Mouse (Mus musculus) midbrain, embryonic 11.5 days (tissue): ENCODE results near the gene Cdk8. TPM values are rescaled to one million over a fixed set of nuclear protein-coding genes. Genes with fewer than 3 reads are reported as not detected.

ENCODE experiments used
- ATAC-seq: fragments of 200-750 bp; cut with Nextera tagmentation; 2 replicates; pipeline ENCODE4 v1.8.0; 2017; ENCODE audit warnings: moderate TSS enrichment, moderate library complexity; ENCODE audit not compliant: low FRiP score
- DNase-seq: peaks from one replicate; pipeline ENCODE4 v3.0.0; 2015; ENCODE audit warnings: low spot score; ENCODE audit errors: missing footprints
- H3K27ac ChIP-seq: fragments of 300-500 bp; sonication (generic); 2 replicates; pipeline ENCODE4 v1.5.1; 2014; ENCODE audit warnings: low read depth, low read length
- H3K27me3 ChIP-seq: fragments of 300-500 bp; sonication (generic); 2 replicates; pipeline ENCODE4 v1.6.1; 2014; ENCODE audit warnings: mild to moderate bottlenecking, low read length, moderate library complexity, mixed read lengths; ENCODE audit not compliant: control insufficient read depth, insufficient read depth
- H3K36me3 ChIP-seq: fragments of 300-500 bp; sonication (generic); 2 replicates; pipeline ENCODE4 v1.6.1; 2014; ENCODE audit warnings: mild to moderate bottlenecking, low read length, moderate library complexity, mixed read lengths; ENCODE audit not compliant: control insufficient read depth, insufficient read depth
- H3K4me1 ChIP-seq: fragments of 300-500 bp; sonication (generic); 2 replicates; pipeline ENCODE4 v1.6.1; 2014; ENCODE audit warnings: low read length; ENCODE audit not compliant: control insufficient read depth, insufficient read depth
- H3K4me2 ChIP-seq: fragments of 300-500 bp; sonication (generic); 2 replicates; pipeline ENCODE4 v1.6.1; 2014; ENCODE audit warnings: mild to moderate bottlenecking, moderate library complexity
- H3K4me3 ChIP-seq: fragments of 300-500 bp; sonication (generic); 2 replicates; pipeline ENCODE4 v1.5.1; 2014; ENCODE audit warnings: low read depth, low read length
- H3K9ac ChIP-seq: fragments of 300-500 bp; sonication (generic); 2 replicates; pipeline ENCODE4 v1.6.1; 2014; ENCODE audit warnings: low read length
- H3K9me3 ChIP-seq: fragments of 300-500 bp; sonication (generic); 2 replicates; pipeline ENCODE4 v1.6.1; 2016; ENCODE audit warnings: low read length; ENCODE audit not compliant: control insufficient read depth
- WGBS: fragments of 180-500 bp; shearing (Covaris S2); extraction: QIAGEN DNeasy Blood & Tissue Kit; methylation state at CpG from one replicate; pipeline ENCODE4 v1.1.7; 2014; 5-methylcytosine and 5-hydroxymethylcytosine counted together
- polyA plus RNA-seq: library from polyadenylated mRNA; unstranded; fragments of >200 nt; fragmentation: Nextera tagmentation; extraction: Ambion mirVana; gene quantifications from 2 replicates; pipeline ENCODE4 v1.2.1, GENCODE M21; 2014

Gene Cdk8
- polyA plus RNA-seq, 1 experiment from 2014 or later, result 39.2 TPM

- Histone ChIP-seq H3K36me3 (0 out of 2 replicates have a peak, but pooled peaks cover 4% of the 10 kb centered on the region), H3K27ac (no peak overlapping the region), H3K9ac (no peak overlapping the region), H3K9me3 (no peaks in the 10 kb centered on the region), H3K4me3 (no peak overlapping the region), H3K4me1 (no peaks in the 10 kb centered on the region), H3K27me3 (no peaks in the 10 kb centered on the region), H3K4me2 (no peak overlapping the region)
- ATAC-seq, result no peak
- no peak for DNase-seq
- WGBS, result 81% methylated on average over 13 of the region's 13 CpGs
These were observed 51.0 kb downstream of the Cdk8 start for GRCm38 (mm10) chr5:146281884-146282579.

DNA sequence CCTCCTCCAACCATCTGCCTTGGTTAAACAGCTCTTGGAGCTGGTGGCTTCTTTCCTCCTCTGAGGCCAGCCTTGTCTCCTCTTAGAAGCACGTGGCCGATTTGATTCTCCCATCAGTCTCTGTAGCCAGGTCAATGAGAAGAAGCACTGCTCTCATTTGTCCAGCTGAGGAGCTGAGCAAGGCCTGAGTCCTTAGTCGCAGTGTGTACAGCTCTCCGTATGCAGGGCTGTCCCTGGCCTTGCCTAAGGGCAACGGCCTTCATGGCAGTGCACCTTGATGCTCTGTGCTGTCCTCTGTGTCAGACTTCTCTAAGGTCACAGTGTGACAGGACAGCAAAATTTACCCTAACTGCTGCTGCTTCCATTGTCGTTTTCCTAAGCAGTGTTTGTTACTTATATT lies 52.9 kb downstream of the Cdk8 start:
- 93% methylated on average over 6 of the region's 6 CpGs for WGBS
- H3K27ac ChIP-seq, result no peak overlapping the region
- ATAC-seq, result no peak
- H3K9ac ChIP-seq, result no peak overlapping the region
- no peaks in the 10 kb centered on the region for H3K27me3 ChIP-seq
- no peaks in the 10 kb centered on the region for H3K4me1 ChIP-seq
- no peak overlapping the region for H3K4me2 ChIP-seq
- DNase-seq, result no peak
- no peaks in the 10 kb centered on the region for H3K9me3 ChIP-seq
- H3K36me3 ChIP-seq, result 0 out of 2 replicates have a peak, but pooled peaks cover 4% of the 10 kb centered on the region
- no peak overlapping the region for H3K4me3 ChIP-seq

- Histone ChIP-seq H3K4me2 (no peak overlapping the region), H3K4me3 (no peak overlapping the region), H3K4me1 (no peaks in the 10 kb centered on the region), H3K9me3 (no peaks in the 10 kb centered on the region), H3K9ac (no peak overlapping the region), H3K36me3 (0 out of 2 replicates have a peak, but pooled peaks cover 4% of the 10 kb centered on the region), H3K27me3 (no peaks in the 10 kb centered on the region), H3K27ac (no peak overlapping the region)
- DNase-seq (no peak), ATAC-seq (no peak)
- WGBS, result 84% methylated on average over 10 of the region's 10 CpGs
These were observed 56.4 kb downstream of the Cdk8 start for GRCm38 (mm10) chr5:146287416-146287815.

DNA sequence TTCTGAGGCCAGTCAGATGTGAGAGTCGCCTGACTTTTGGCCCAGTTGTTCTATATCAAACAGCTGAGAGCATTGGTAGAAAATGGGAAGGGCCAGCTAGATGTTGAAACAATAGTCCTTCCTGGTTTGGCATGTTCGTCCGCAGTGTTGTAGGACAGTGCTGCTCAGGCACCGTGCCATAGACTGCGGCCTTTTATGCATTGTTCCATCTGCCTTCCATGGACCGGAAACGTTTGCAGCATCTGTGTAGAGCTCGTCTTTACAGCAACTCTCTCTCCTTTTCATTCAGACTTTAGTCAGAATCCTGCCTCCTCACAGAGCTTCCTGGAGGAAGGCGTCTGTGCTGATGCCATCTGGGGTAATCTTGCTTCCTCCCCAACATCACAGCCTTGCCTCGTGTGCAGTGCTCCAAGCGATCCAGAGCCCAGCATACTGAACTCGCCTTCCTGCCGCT lies 57.0 kb downstream of the Cdk8 start:
- Histone ChIP-seq H3K9me3 (no peaks in the 10 kb centered on the region), H3K4me3 (no peak overlapping the region), H3K36me3 (0 out of 2 replicates have a peak, but pooled peaks cover 4% of the 10 kb centered on the region), H3K27ac (no peak overlapping the region), H3K9ac (no peak overlapping the region), H3K4me2 (no peak overlapping the region), H3K27me3 (no peaks in the 10 kb centered on the region), H3K4me1 (no peaks in the 10 kb centered on the region)
- DNase-seq (no peak), ATAC-seq (no peak)
- 92% methylated on average over 13 of the region's 13 CpGs for WGBS

GRCm38 (mm10) chr5:146289921-146290320 lies 58.9 kb downstream of the Cdk8 start:
- Histone ChIP-seq H3K4me1 (no peaks in the 10 kb centered on the region), H3K36me3 (0 out of 2 replicates have a peak, but pooled peaks cover 2% of the 10 kb centered on the region), H3K27ac (no peak overlapping the region), H3K27me3 (no peaks in the 10 kb centered on the region), H3K4me2 (no peak overlapping the region), H3K9ac (no peak overlapping the region), H3K9me3 (no peaks in the 10 kb centered on the region), H3K4me3 (no peak overlapping the region)
- DNase-seq (no peak), ATAC-seq (no peak)
- WGBS, result 89% methylated on average over 7 of the region's 7 CpGs

DNA sequence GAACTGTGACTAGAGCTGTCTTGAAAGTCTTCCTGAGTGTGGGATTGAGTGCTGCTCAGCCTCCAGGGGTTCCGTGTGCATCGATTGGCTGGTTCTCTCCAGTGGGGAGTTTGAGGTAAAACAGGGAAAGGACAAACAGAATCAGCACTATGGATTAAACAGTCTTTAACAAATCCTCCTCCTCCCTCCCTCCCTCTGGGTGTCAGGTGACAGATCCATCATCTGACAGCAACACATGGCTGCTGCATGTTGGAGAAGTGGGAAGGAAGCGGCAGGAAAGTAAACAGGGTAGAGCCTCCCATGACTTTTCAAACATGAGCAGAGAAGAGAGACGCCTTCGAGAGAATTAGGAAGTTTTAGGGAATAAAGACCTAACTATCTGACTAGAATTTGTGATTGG lies 59.4 kb downstream of the Cdk8 start:
- WGBS, result 88% methylated on average over 5 of the region's 5 CpGs
- Histone ChIP-seq H3K36me3 (0 out of 2 replicates have a peak, but pooled peaks cover 2% of the 10 kb centered on the region), H3K27me3 (no peaks in the 10 kb centered on the region)

GRCm38 (mm10) chr5:146291560-146291959 lies 60.5 kb downstream of the Cdk8 start:
- H3K4me2 ChIP-seq, result no peak overlapping the region
- H3K9ac ChIP-seq, result no peak overlapping the region
- 0 out of 2 replicates have a peak, but pooled peaks cover 2% of the 10 kb centered on the region for H3K36me3 ChIP-seq
- DNase-seq (no peak), ATAC-seq (peak; percentile 33; the same call in 1 of the 2 replicates)
- no peak overlapping the region for H3K4me3 ChIP-seq
- no peaks in the 10 kb centered on the region for H3K27me3 ChIP-seq
- no peaks in the 10 kb centered on the region for H3K4me1 ChIP-seq
- WGBS, result 91% methylated on average over 5 of the region's 5 CpGs
- H3K27ac ChIP-seq, result no peak overlapping the region
- no peaks in the 10 kb centered on the region for H3K9me3 ChIP-seq

More for the DNA sequence above, 59.4 kb downstream of the Cdk8 start:
- no peaks in the 10 kb centered on the region for H3K9me3 ChIP-seq
- H3K4me3 ChIP-seq, result no peak overlapping the region
- H3K27ac ChIP-seq, result no peak overlapping the region
- no peaks in the 10 kb centered on the region for H3K4me1 ChIP-seq
- DNase-seq (no peak), ATAC-seq (peak; percentile 40; the same call in 1 of the 2 replicates)
- no peak overlapping the region for H3K9ac ChIP-seq
- no peak overlapping the region for H3K4me2 ChIP-seq

DNA sequence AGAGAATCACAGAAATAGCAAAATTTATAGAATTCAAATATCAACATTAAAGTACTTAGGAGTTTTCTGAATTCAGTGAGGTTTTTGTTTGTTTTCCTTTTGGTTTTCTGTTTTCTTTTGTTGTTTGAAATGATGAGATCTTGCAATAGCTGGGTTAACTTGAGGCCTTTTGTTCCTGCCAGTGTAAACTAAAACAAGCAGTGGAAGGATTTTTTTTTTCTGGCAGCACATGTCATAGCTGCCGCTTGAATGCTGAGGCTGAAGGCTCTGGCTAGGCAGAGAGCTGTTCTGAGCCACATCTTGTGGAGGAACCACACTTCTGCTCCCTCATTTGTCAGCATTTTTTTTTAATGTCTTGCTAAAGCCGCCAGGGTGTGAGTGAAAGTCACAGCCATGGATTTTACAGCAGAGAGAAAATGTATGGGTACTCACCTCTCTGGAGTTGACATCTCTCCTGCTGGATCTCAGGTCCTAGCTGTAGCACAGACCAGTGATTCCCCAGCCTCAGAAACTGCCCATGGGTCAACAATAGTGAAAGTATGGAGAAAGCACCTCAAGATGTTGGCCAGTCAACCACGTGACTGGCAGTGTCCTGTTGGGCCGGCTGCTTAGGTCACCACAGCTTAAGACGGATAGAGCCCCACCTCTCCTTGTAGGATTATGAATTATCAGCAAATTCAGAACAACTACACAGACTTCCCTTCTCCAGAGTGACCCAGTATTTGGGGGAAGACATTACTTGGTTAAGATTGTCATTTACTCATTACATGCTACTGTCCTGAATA lies 62.1 kb downstream of the Cdk8 start:
- H3K36me3 ChIP-seq, result peaks cover 5% of the 10 kb centered on the region; the same call in 1 of the 2 replicates
- no peak overlapping the region for H3K27ac ChIP-seq
- H3K4me1 ChIP-seq, result no peaks in the 10 kb centered on the region
- H3K27me3 ChIP-seq, result no peaks in the 10 kb centered on the region
- ATAC-seq (no peak), DNase-seq (no peak)
- no peaks in the 10 kb centered on the region for H3K9me3 ChIP-seq
- 90% methylated on average over 5 of the region's 5 CpGs for WGBS
- H3K4me3 ChIP-seq, result no peak overlapping the region
- no peak overlapping the region for H3K9ac ChIP-seq
- H3K4me2 ChIP-seq, result no peak overlapping the region
